Mouse (Mus musculus) kidney, adult 2 months (tissue): ENCODE results near the gene Wdfy4.

ENCODE experiments used
- CTCF ChIP-seq: fragments of 200-500 bp; conservative IDR thresholded peaks from 2 replicates; pipeline ENCODE4 v1.5.1; 2011; ENCODE audit warnings: low read depth, mild to moderate bottlenecking, control low read depth, low read length, moderate library complexity, mixed read lengths; ENCODE audit not compliant: insufficient read depth, insufficient read length
- POLR2A ChIP-seq: fragments of 200-500 bp; IDR thresholded peaks from one replicate; pipeline ENCODE4 v1.6.1; 2011; ENCODE audit warnings: low read depth, low read length, control low read depth

DNA sequence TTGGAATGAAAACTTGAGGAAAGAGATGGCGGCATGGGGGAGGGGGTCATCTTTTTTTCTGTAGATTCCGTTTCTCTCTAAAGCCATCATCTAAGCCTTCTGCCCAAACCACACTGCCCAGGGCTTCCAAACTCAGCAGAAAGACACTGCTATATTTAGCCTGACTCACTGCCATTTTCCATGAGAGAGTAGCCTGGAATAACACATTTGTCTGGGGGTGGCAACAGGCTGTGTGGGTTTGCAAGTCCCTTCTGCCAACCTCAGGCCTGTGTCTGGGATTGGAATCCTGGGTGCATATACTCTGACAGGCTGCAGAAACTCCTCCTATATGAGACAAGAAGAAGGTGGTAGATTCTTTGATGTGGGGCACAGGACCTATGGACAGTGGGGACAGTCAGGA is 237.8 kb downstream of the Wdfy4 start:
- TF ChIP-seq POLR2A = no peak
- TF ChIP-seq CTCF = no peak
